Mouse (Mus musculus) hindbrain, embryonic 13.5 days (tissue): ENCODE results near the gene Dchs2. TPM values are rescaled to one million over a fixed set of nuclear protein-coding genes. Genes with fewer than 3 reads are reported as not detected.

ENCODE experiments used
- ATAC-seq: fragments of 200-750 bp; cut with Nextera tagmentation; 2 replicates; pipeline ENCODE4 v1.8.0; 2017; ENCODE audit warnings: moderate TSS enrichment; ENCODE audit not compliant: low FRiP score
- H3K27ac ChIP-seq: fragments of 300-500 bp; sonication (generic); 2 replicates; pipeline ENCODE4 v1.5.1; 2015; ENCODE audit warnings: inconsistent platforms, mild to moderate bottlenecking, moderate library complexity
- H3K27me3 ChIP-seq: fragments of 300-500 bp; sonication (generic); 2 replicates; pipeline ENCODE4 v1.6.1; 2015; ENCODE audit warnings: mild to moderate bottlenecking, inconsistent platforms
- H3K36me3 ChIP-seq: fragments of 300-500 bp; sonication (generic); 2 replicates; pipeline ENCODE4 v1.6.1; 2015; ENCODE audit warnings: mild to moderate bottlenecking, inconsistent platforms
- H3K4me1 ChIP-seq: fragments of 300-500 bp; sonication (generic); replicated peaks from 2 replicates; pipeline ENCODE4 v1.6.1; 2015; ENCODE audit warnings: inconsistent platforms
- H3K4me2 ChIP-seq: fragments of 300-500 bp; sonication (generic); 2 replicates; pipeline ENCODE4 v1.6.1; 2015; ENCODE audit warnings: inconsistent platforms, mild to moderate bottlenecking, moderate library complexity
- H3K4me3 ChIP-seq: fragments of 300-500 bp; sonication (generic); 2 replicates; pipeline ENCODE4 v1.5.1; 2015; ENCODE audit warnings: mild to moderate bottlenecking, inconsistent platforms
- H3K9ac ChIP-seq: fragments of 300-500 bp; sonication (generic); 2 replicates; pipeline ENCODE4 v1.6.1; 2015; ENCODE audit warnings: mild to moderate bottlenecking, inconsistent platforms
- H3K9me3 ChIP-seq: fragments of 300-500 bp; sonication (generic); 2 replicates; pipeline ENCODE4 v1.6.1; 2016; ENCODE audit warnings: inconsistent platforms
- WGBS: fragments of 180-500 bp; shearing (Covaris S2); methylation state at CpG from one replicate; pipeline ENCODE4 v1.1.7; 2015; 5-methylcytosine and 5-hydroxymethylcytosine counted together
- polyA plus RNA-seq: library from polyadenylated mRNA; unstranded; fragments of >200 nt; fragmentation: Nextera tagmentation; extraction: Ambion mirVana; gene quantifications from 2 replicates; pipeline ENCODE4 v1.2.1, GENCODE M21; 2015

Dchs2 gene
- polyA plus RNA-seq, 1 experiment from 2014 or later = 0.87 TPM

- H3K27me3 ChIP-seq = no peaks in the 10 kb centered on the region
- WGBS = 70% methylated on average over 9 of the region's 9 CpGs
- H3K4me1 ChIP-seq = no peaks in the 10 kb centered on the region
- H3K4me2 ChIP-seq = no peak overlapping the region
- no peaks in the 10 kb centered on the region for H3K36me3 ChIP-seq
- no peak overlapping the region for H3K9ac ChIP-seq
- no peak overlapping the region for H3K4me3 ChIP-seq
- no peak for ATAC-seq
- no peak overlapping the region for H3K27ac ChIP-seq
- no peaks in the 10 kb centered on the region for H3K9me3 ChIP-seq
These were observed 143.2 kb downstream of the Dchs2 start for GRCm38 (mm10) chr3:83270982-83271381.

- H3K4me2 ChIP-seq = peak overlapping the region; percentile 46
- H3K36me3 ChIP-seq = no peaks in the 10 kb centered on the region
- H3K9ac ChIP-seq = no peak overlapping the region
- H3K27me3 ChIP-seq = no peaks in the 10 kb centered on the region
- ATAC-seq = peak; percentile 73
- no peaks in the 10 kb centered on the region for H3K4me1 ChIP-seq
- H3K27ac ChIP-seq = no peak overlapping the region
- WGBS = 33% methylated on average over 19 of the region's 19 CpGs
- H3K9me3 ChIP-seq = no peaks in the 10 kb centered on the region
- H3K4me3 ChIP-seq = peak overlapping the region; percentile 14; the same call in 1 of the 2 replicates
These were observed 146.0 kb downstream of the Dchs2 start for GRCm38 (mm10) chr3:83273555-83274244.

DNA sequence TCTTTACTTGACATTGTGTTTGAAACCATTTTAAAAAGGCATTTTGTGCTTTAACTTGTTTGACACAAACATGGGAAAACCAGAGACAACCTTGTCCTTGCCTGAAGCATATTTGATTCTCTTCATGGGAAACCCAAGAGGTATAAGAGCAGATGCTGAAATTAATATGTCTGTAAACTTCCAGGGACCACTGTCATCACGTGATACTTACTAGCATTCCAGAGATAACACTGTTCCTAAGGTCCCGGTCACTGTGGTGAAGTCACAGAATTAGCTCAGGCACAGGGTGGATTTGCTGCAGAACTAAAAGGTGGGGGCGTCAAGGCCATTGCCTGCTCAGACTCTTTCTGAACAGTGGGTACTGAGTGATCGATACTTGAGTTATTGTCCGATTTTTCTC, 148.0 kb downstream of the Dchs2 start:
- Histone ChIP-seq H3K9me3 (no peaks in the 10 kb centered on the region), H3K27ac (no peak overlapping the region), H3K36me3 (no peaks in the 10 kb centered on the region), H3K4me3 (no peak overlapping the region), H3K4me1 (no peaks in the 10 kb centered on the region), H3K9ac (no peak overlapping the region), H3K27me3 (no peaks in the 10 kb centered on the region), H3K4me2 (no peak overlapping the region)
- 79% methylated on average over 5 of the region's 5 CpGs for WGBS
- ATAC-seq = no peak

GRCm38 (mm10) chr3:83283882-83284281, 156.1 kb downstream of the Dchs2 start:
- ATAC-seq = no peak
- no peaks in the 10 kb centered on the region for H3K9me3 ChIP-seq
- H3K27ac ChIP-seq = no peak overlapping the region
- WGBS = 82% methylated on average over 1 of the region's 1 CpGs
- H3K27me3 ChIP-seq = no peaks in the 10 kb centered on the region
- H3K36me3 ChIP-seq = no peaks in the 10 kb centered on the region
- no peak overlapping the region for H3K9ac ChIP-seq
- no peak overlapping the region for H3K4me2 ChIP-seq
- H3K4me3 ChIP-seq = no peak overlapping the region
- H3K4me1 ChIP-seq = no peaks in the 10 kb centered on the region

DNA sequence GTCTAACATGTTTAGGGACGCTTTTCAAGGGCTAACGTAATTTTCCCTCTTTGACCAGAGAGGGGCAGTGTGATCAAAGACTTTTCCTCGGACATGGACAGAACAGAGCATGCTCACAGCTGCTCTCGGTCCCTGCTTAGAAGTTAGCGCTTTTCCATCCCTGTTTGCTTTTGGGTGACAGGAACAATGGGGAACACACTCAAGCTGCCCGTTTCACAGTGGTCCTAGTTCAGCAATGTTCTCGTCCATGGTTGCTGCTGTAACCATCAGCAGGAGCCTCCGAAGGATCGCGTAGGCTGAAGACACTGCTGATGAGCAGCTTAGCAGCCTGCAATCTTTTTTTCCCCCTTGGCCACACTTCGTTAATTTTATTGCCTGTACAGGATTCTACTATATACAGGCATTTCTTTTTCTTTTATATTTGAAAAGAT, 159.2 kb downstream of the Dchs2 start:
- Histone ChIP-seq H3K27ac (no peak overlapping the region), H3K27me3 (no peaks in the 10 kb centered on the region), H3K4me1 (no peaks in the 10 kb centered on the region), H3K36me3 (no peaks in the 10 kb centered on the region), H3K9me3 (no peaks in the 10 kb centered on the region), H3K9ac (peak overlapping the region; percentile 73), H3K4me3 (peak overlapping the region; percentile 46), H3K4me2 (peak overlapping the region; percentile 55)
- peak; percentile 95 for ATAC-seq
- 5% methylated on average over 11 of the region's 11 CpGs for WGBS

- no peaks in the 10 kb centered on the region for H3K36me3 ChIP-seq
- no peak overlapping the region for H3K27ac ChIP-seq
- no peaks in the 10 kb centered on the region for H3K4me1 ChIP-seq
- no peak overlapping the region for H3K9ac ChIP-seq
- H3K4me2 ChIP-seq = no peak overlapping the region
- no peaks in the 10 kb centered on the region for H3K9me3 ChIP-seq
- H3K4me3 ChIP-seq = no peak overlapping the region
- ATAC-seq = no peak
- 61% methylated on average over 6 of the region's 6 CpGs for WGBS
- no peaks in the 10 kb centered on the region for H3K27me3 ChIP-seq
These were observed 160.5 kb downstream of the Dchs2 start for GRCm38 (mm10) chr3:83288118-83288840.

DNA sequence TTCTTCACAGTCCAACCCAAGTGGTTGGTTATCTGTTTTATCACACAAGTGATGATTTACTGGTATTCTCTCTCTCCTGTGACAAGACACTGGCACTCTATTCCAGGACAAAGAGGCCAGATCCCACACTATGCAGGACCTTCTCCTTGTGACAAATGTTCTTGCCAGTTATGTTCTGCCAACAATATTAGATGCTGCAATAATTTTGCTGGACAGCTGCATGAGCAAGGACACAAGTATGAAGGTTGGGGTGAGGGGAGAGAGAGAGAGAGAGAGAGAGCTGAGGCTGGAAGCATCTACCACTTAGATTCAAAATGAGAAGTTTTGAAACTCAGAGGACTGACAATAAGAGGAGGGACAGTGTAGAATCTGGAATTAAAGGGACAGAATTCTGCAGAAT, 162.7 kb downstream of the Dchs2 start:
- no peak overlapping the region for H3K27ac ChIP-seq

GRCm38 (mm10) chr3:83290953-83291352, 163.2 kb downstream of the Dchs2 start:
- no peak for ATAC-seq
- Histone ChIP-seq H3K4me3 (no peak overlapping the region), H3K27ac (no peak overlapping the region), H3K36me3 (no peaks in the 10 kb centered on the region), H3K4me2 (no peak overlapping the region), H3K27me3 (no peaks in the 10 kb centered on the region), H3K9me3 (no peaks in the 10 kb centered on the region), H3K9ac (no peak overlapping the region), H3K4me1 (no peaks in the 10 kb centered on the region)
- 76% methylated on average over 1 of the region's 1 CpGs for WGBS

More for the DNA sequence above, 162.7 kb downstream of the Dchs2 start:
- no peak overlapping the region for H3K4me3 ChIP-seq
- no peak for ATAC-seq
- no peaks in the 10 kb centered on the region for H3K4me1 ChIP-seq
- no peak overlapping the region for H3K4me2 ChIP-seq
- no peaks in the 10 kb centered on the region for H3K9me3 ChIP-seq
- no peaks in the 10 kb centered on the region for H3K27me3 ChIP-seq
- no peak overlapping the region for H3K9ac ChIP-seq
- no peaks in the 10 kb centered on the region for H3K36me3 ChIP-seq

- Histone ChIP-seq H3K27ac (no peak overlapping the region), H3K36me3 (no peaks in the 10 kb centered on the region), H3K9ac (no peak overlapping the region), H3K9me3 (no peaks in the 10 kb centered on the region), H3K4me3 (no peak overlapping the region), H3K4me1 (no peaks in the 10 kb centered on the region), H3K27me3 (no peaks in the 10 kb centered on the region), H3K4me2 (no peak overlapping the region)
- no peak for ATAC-seq
- 78% methylated on average over 5 of the region's 5 CpGs for WGBS
These were observed 172.1 kb downstream of the Dchs2 start for GRCm38 (mm10) chr3:83299783-83300382.

GRCm38 (mm10) chr3:83303876-83304275, 176.1 kb downstream of the Dchs2 start:
- Histone ChIP-seq H3K9ac (no peak overlapping the region), H3K27me3 (no peaks in the 10 kb centered on the region), H3K36me3 (no peaks in the 10 kb centered on the region), H3K27ac (no peak overlapping the region), H3K9me3 (no peaks in the 10 kb centered on the region), H3K4me3 (no peak overlapping the region), H3K4me2 (no peak overlapping the region), H3K4me1 (no peaks in the 10 kb centered on the region)
- no peak for ATAC-seq
- 81% methylated on average over 5 of the region's 5 CpGs for WGBS

DNA sequence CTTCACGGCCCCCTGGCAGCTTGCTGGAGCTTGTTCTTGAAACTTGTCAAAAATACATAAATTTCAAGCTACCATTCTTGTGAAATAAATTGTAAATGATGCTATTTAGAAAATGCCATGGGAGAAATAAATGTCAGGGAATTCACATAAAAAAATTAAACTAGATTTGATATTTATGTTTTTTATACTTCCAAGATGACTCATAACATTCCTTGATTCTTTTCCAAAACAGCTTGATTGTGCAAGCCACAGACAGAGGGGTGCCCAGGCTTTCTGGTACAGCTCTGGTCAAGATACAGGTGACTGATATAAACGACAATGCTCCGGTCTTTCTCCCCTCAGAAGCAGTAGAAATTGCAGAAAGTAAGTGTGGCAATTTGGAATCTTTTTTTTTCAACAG, 218.2 kb downstream of the Dchs2 start:
- Histone ChIP-seq H3K27ac (no peak overlapping the region), H3K9me3 (no peaks in the 10 kb centered on the region), H3K4me2 (no peak overlapping the region), H3K4me3 (no peak overlapping the region), H3K9ac (no peak overlapping the region), H3K36me3 (no peaks in the 10 kb centered on the region), H3K4me1 (no peaks in the 10 kb centered on the region), H3K27me3 (no peaks in the 10 kb centered on the region)
- WGBS = 92% methylated on average over 3 of the region's 3 CpGs
- ATAC-seq = no peak

- no peak overlapping the region for H3K9ac ChIP-seq
- H3K4me2 ChIP-seq = no peak overlapping the region
- no peaks in the 10 kb centered on the region for H3K9me3 ChIP-seq
- H3K4me3 ChIP-seq = no peak overlapping the region
- no peak for ATAC-seq
- H3K4me1 ChIP-seq = no peaks in the 10 kb centered on the region
- H3K36me3 ChIP-seq = no peaks in the 10 kb centered on the region
- H3K27ac ChIP-seq = no peak overlapping the region
- 87% methylated on average over 9 of the region's 9 CpGs for WGBS
- H3K27me3 ChIP-seq = no peaks in the 10 kb centered on the region
These were observed 240.8 kb downstream of the Dchs2 start for GRCm38 (mm10) chr3:83368500-83369068.
